In the genomic region with DNA sequence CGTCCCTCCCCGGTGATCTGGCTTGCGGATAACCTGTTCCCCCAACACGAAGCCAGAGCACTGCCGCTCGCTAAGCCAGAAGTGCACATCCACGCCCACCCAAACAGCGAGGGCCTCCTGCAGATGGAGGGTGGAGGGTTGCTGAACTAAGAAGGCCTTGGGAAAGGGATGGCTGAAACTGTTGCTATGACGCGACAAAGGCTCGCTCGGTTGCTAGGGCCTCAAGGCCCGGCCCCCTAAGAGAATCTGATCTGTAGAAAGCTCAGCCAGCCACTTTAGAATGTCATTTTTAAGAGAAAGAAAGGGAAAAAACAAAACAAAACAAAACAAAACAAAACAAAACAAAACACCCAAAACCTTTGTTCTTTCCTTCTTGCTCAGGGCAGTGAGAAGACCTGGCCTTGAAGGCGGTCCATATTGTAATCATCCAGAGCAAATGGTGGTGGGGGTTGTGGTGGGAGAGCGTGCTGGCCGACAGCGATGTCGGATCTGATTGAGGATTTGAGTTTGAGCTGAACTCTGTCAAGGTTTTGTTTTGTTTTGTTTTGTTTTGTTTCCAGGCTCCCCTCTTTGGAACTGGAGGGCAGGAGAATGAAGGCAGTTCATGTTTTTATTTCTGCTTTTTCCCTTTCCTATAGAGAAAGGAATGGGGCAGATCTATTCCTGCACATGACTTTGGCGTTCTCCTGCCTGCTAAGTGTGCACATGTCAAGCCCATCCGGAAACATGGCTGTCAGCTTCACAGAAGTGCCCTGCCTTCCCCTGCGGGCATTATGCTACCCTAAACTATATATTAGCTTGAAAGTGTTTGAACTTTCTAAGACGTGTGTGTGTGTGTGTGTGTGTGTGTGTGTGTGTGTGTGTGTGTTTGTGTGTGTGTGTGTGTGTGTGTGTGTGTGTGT, we compare ENCODE assay signal across 9 mouse cellular contexts. TPM values are rescaled to one million over a fixed set of nuclear protein-coding genes. Genes with fewer than 3 reads are reported as not detected.
DNase-seq lines count a peak whose midpoint lies in the region; ATAC-seq and TF ChIP-seq lines count a peak whose summit lies in the region.
"Had no signal": no experiment of that assay in that cellular context is flagged by ENCODE, and none has a peak within 500 bp of the region (broad histone marks: within the 10 kb centered on the region; RNA-seq: fewer than 3 reads in every experiment).

A gene (minus strand): TSS at position 188 of the 902 bp plus-strand sequence.

- H3K9me3 ChIP-seq in heart, embryonic 11.5 days (replicated peaks; ENCODE audit: control insufficient read depth, low read length), result no peaks in the 10 kb centered on the region
- H3K9me3 ChIP-seq in forebrain, postnatal 0 days (ENCODE audit: low read length), result no peaks in the 10 kb centered on the region
- H3K9me3 ChIP-seq in midbrain, embryonic 12.5 days, result no peaks in the 10 kb centered on the region

- H3K4me1 ChIP-seq in heart, embryonic 11.5 days (ENCODE audit: control insufficient read depth, insufficient read depth, low read length), result no peaks in the 10 kb centered on the region
- H3K4me1 ChIP-seq in forebrain, postnatal 0 days (ENCODE audit: insufficient read depth), result 0 out of 2 replicates have a peak, but pooled peaks cover 6% of the 10 kb centered on the region
- H3K4me1 ChIP-seq in midbrain, embryonic 12.5 days, result peaks cover 11% of the 10 kb centered on the region

- WGBS in heart, embryonic 11.5 days (ENCODE audit: insufficient replicate concordance), result 37% methylated on average over 22 of the region's 22 CpGs
- WGBS in forebrain, postnatal 0 days, result 22% methylated on average over 22 of the region's 22 CpGs
- WGBS in midbrain, embryonic 12.5 days, result 19% methylated on average over 22 of the region's 22 CpGs

- peak within 1 kb of the TSS; percentile 47 for H3K4me2 ChIP-seq in heart, embryonic 11.5 days
- H3K4me2 ChIP-seq in forebrain, postnatal 0 days (ENCODE audit: low read depth), result peak within 1 kb of the TSS; percentile 24
- peak within 1 kb of the TSS; percentile 44 for H3K4me2 ChIP-seq in midbrain, embryonic 12.5 days (replicated peaks)

- H3K9ac ChIP-seq in heart, embryonic 11.5 days (ENCODE audit: low read depth, low read length), result no peak within 1 kb of the TSS
- no peak within 1 kb of the TSS for H3K9ac ChIP-seq in forebrain, postnatal 0 days
- H3K9ac ChIP-seq in midbrain, embryonic 12.5 days (replicated peaks), result 0 out of 2 replicates have a peak within 1 kb of the TSS, but pooled peaks have one; percentile 15

- no peak within 1 kb of the TSS for H3K27ac ChIP-seq in heart, embryonic 11.5 days (ENCODE audit: low read depth, low read length)
- H3K27ac ChIP-seq in forebrain, postnatal 0 days (ENCODE audit: low read depth, low read length), result no peak within 1 kb of the TSS
- H3K27ac ChIP-seq in midbrain, embryonic 12.5 days (replicated peaks), result no peak within 1 kb of the TSS

- H3K36me3 ChIP-seq in heart, embryonic 11.5 days (ENCODE audit: control insufficient read depth, insufficient read depth, low read length), result no peaks in the 10 kb centered on the region
- H3K36me3 ChIP-seq in forebrain, postnatal 0 days (ENCODE audit: insufficient read depth), result no peaks in the 10 kb centered on the region
- no peaks in the 10 kb centered on the region for H3K36me3 ChIP-seq in midbrain, embryonic 12.5 days

- no peak within 1 kb of the TSS for H3K4me3 ChIP-seq in heart, embryonic 11.5 days (ENCODE audit: low read depth, low read length)
- H3K4me3 ChIP-seq in forebrain, postnatal 0 days (ENCODE audit: low read depth, low read length), result no peak within 1 kb of the TSS
- H3K4me3 ChIP-seq in midbrain, embryonic 12.5 days, result peak within 1 kb of the TSS; percentile 14; the same call in 1 of the 2 replicates

- H3K27me3 ChIP-seq in heart, embryonic 11.5 days (ENCODE audit: control insufficient read depth, insufficient read depth, low read length), result no peaks in the 10 kb centered on the region
- no peaks in the 10 kb centered on the region for H3K27me3 ChIP-seq in forebrain, postnatal 0 days (ENCODE audit: insufficient read depth, low read length)
- no peaks in the 10 kb centered on the region for H3K27me3 ChIP-seq in midbrain, embryonic 12.5 days

- DNase-seq in heart, adult 8-10 months (ENCODE audit: low spot score), result no peak
- DNase-seq in WW6 (ENCODE audit: low read depth, low spot score), result peak; percentile 24
- no peak for DNase-seq in forebrain, postnatal 0 days
- no peak for DNase-seq in gastrocnemius, postnatal 10 days
- no peak for DNase-seq in frontal cortex, adult 2 months (ENCODE audit: extremely low spot score in 1 of 2, low spot score in 1 of 2)

- ATAC-seq in heart, embryonic 11.5 days (replicated peaks; ENCODE audit: insufficient number of reproducible peaks, low FRiP score, low TSS enrichment), result no peak
- ATAC-seq in forebrain, postnatal 0 days, result peak; percentile 78; the same call in 1 of the 2 replicates
- peak; percentile 86 for ATAC-seq in midbrain, embryonic 12.5 days (ENCODE audit: low FRiP score, low read depth)
- no peak for ATAC-seq in inflammation-experienced regulatory T-cells, adult 6 months

- TF ChIP-seq CTCF in forebrain, postnatal 0 days (IDR thresholded peaks at IDR 0.05; ENCODE audit: low read depth), result no peak

RNA-seq across cellular contexts. Expression of the gene that starts here (rescaled TPM):
- polyA plus RNA-seq in heart, embryonic 11.5 days (2014; fragmentation: Nextera tagmentation; extraction: Ambion mirVana), result not detected in 2 replicates
- not detected for total RNA-seq in heart, adult 8-10 months (2022)
- total RNA-seq in forebrain, postnatal 0 days (2014; rRNA removed), result 0.77 and 1.5 TPM in 2 replicates
- polyA plus RNA-seq in forebrain, postnatal 0 days (2015; fragmentation: Nextera tagmentation; extraction: Ambion mirVana), result 0.62 and 1.2 TPM in 2 replicates
- polyA plus RNA-seq in midbrain, embryonic 12.5 days (2016; fragmentation: Nextera tagmentation; extraction: Ambion mirVana), result 0.11 and 0.26 TPM in 2 replicates
- total RNA-seq in gastrocnemius, postnatal 10 days (2021), result under 1 TPM in 1 of 2 experiments, not detected in 1; 0.09 TPM
- 0.99 and 1.1 TPM in 2 replicates for polyA plus RNA-seq in frontal cortex, adult 2 months (2012; rRNA removed)
- polyA plus RNA-seq in inflammation-experienced regulatory T-cells, adult 6 months (2017; shearing (Covaris generic)), result not detected
- polyA plus RNA-seq: small intestine, adult 2 months had no signal

Comparison
In these comparisons a context has a peak if more than half of its experiments do, and no peak if none do; other contexts are left out.
1. Peak in ATAC-seq, H3K4me3 ChIP-seq, H3K9ac ChIP-seq and H3K4me2 ChIP-seq in midbrain, embryonic 12.5 days; RNA of the gene not detected or under 1 TPM.